Mouse (Mus musculus) forebrain, embryonic 14.5 days (tissue): Measurements from ENCODE around the gene Hdac5. TPM values are rescaled to one million over a fixed set of nuclear protein-coding genes. Genes with fewer than 3 reads are reported as not detected.

ENCODE experiments used
- ATAC-seq: fragments of 200-750 bp; cut with Nextera tagmentation; 2 replicates; pipeline ENCODE4 v1.8.0; 2017; ENCODE audit warnings: mild to moderate bottlenecking, moderate library complexity
- DNase-seq: peaks from one replicate; pipeline ENCODE4 v3.0.0-alpha.2; 2015; ENCODE audit warnings: low spot score
- H3K27ac ChIP-seq: fragments of 300-500 bp; sonication (generic); 2 replicates; pipeline ENCODE4 v1.5.1; 2014; ENCODE audit warnings: low read depth, mild to moderate bottlenecking, control low read depth, low read length, moderate library complexity
- H3K27me3 ChIP-seq: fragments of 300-500 bp; sonication (generic); replicated peaks from 2 replicates; pipeline ENCODE4 v1.6.1; 2014; ENCODE audit warnings: low read length, control low read depth, mixed read lengths; ENCODE audit not compliant: control insufficient read depth, insufficient read depth
- H3K36me3 ChIP-seq: fragments of 300-500 bp; sonication (generic); 2 replicates; pipeline ENCODE4 v1.6.1; 2014; ENCODE audit warnings: low read length, control low read depth; ENCODE audit not compliant: control insufficient read depth, insufficient read depth
- H3K4me1 ChIP-seq: fragments of 300-500 bp; sonication (generic); 2 replicates; pipeline ENCODE4 v1.6.1; 2014; ENCODE audit warnings: antibody characterized with exemption, low read length, control low read depth; ENCODE audit not compliant: control insufficient read depth, insufficient read depth
- H3K4me2 ChIP-seq: fragments of 300-500 bp; sonication (generic); 2 replicates; pipeline ENCODE4 v1.6.1; 2014; ENCODE audit warnings: mild to moderate bottlenecking, control low read depth, low read length
- H3K4me3 ChIP-seq: fragments of 300-500 bp; sonication (generic); 2 replicates; pipeline ENCODE4 v1.5.1; 2014; ENCODE audit warnings: low read depth, low read length, control low read depth
- H3K9ac ChIP-seq: fragments of 300-500 bp; sonication (generic); 2 replicates; pipeline ENCODE4 v1.6.1; 2014; ENCODE audit warnings: mild to moderate bottlenecking, low read length, control low read depth, moderate library complexity
- H3K9me3 ChIP-seq: fragments of 300-500 bp; sonication (generic); replicated peaks from 2 replicates; pipeline ENCODE4 v1.6.1; 2016; ENCODE audit warnings: low read length, control low read depth, mixed read lengths; ENCODE audit not compliant: control insufficient read depth
- WGBS: fragments of 180-500 bp; shearing (Covaris S2); extraction: QIAGEN DNeasy Blood & Tissue Kit; methylation state at CpG from one replicate; pipeline ENCODE4 v1.1.7; 2014; 5-methylcytosine and 5-hydroxymethylcytosine counted together
- polyA plus RNA-seq: library from polyadenylated mRNA; unstranded; fragments of >200 nt; fragmentation: Nextera tagmentation; extraction: Ambion mirVana; gene quantifications from 2 replicates; pipeline ENCODE4 v1.2.1, GENCODE M21; 2014

The Hdac5 gene
- polyA plus RNA-seq, 1 experiment from 2014 or later, result 38.9 TPM

DNA sequence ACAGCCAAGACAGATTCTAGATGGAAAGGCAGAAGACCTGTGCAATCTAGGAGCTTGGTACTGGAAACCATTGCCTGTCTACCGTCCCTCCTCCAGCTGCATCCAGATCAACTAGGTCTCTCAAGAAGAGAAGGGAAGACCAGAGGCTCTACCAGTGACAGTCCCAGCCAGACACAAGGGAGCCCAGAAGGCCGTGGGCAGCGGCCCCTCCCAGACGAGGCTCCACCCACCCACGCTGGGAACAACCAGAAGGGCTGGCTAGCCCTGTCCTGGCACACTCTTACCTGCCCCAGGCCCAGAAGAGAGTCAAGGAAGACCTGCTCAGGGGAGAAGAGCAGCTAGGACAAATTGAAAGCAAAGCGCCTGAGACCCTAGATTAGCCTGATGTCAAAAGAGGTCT, 9.5 kb downstream of the Hdac5 start:
- WGBS, result 60% methylated on average over 6 of the region's 6 CpGs
- Histone ChIP-seq H3K4me3 (no peak overlapping the region), H3K9me3 (no peaks in the 10 kb centered on the region), H3K4me2 (no peak overlapping the region), H3K9ac (no peak overlapping the region), H3K36me3 (peaks cover 43% of the 10 kb centered on the region), H3K27ac (no peak overlapping the region), H3K4me1 (peaks cover 43% of the 10 kb centered on the region), H3K27me3 (no peaks in the 10 kb centered on the region)
- no peak for DNase-seq
- no peak for ATAC-seq

DNA sequence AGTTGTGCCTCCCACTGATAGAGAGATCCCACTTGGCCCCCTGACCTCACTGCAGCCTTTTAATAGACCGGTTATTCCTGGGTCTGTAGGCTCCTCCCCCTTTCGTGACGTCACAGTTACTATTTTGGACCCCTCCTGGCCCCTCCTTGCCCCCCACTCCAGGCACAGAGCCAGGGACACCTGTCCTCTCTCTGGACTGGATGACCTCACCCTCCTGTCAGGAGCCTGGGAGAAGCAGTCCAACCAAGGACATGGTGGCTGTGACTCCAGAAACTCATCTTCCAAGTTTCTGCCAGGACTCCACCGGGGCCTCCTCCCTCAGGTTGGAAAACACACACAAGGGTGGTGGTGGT, 10.0 kb downstream of the Hdac5 start:
- no peak for ATAC-seq
- Histone ChIP-seq H3K4me3 (no peak overlapping the region), H3K9ac (no peak overlapping the region), H3K27me3 (no peaks in the 10 kb centered on the region), H3K4me2 (no peak overlapping the region), H3K27ac (no peak overlapping the region), H3K36me3 (peaks cover 43% of the 10 kb centered on the region), H3K4me1 (peaks cover 41% of the 10 kb centered on the region), H3K9me3 (no peaks in the 10 kb centered on the region)
- 78% methylated on average over 4 of the region's 4 CpGs for WGBS
- DNase-seq, result no peak

DNA sequence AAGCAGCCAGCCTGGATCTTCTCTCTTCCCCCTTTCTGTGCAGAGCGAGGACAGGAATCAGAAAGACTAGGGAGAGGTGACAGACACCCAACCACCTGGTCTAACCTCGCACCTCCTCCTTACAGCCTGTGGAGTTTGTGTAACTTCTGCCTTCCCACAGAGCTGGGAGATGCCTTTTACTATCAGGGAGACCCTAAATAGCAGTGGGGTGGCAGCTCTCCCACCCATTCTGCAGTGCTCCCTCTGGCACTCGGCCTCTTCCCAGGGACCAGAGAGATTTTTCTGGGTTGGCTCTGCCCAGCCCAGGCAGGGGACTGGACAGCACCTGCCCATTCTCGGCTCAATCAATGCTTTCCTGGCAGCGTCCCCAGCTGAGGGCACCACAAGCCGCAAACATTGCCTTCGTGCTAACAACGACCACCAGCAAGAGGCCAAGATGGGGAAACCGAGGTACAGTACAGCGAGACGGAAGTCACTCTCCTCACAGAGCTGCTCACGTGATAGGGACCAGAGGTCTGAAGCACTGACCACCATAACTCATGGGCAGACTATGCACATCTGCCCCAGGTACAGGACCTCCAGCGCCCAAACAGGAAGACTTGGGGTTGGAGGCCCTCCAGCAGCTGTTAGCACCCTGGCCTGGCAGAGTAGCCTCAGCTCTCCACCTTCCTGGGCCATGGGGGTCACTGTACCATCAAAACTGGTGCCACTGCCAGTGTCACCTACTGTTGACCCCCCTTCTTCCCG, 10.5 kb downstream of the Hdac5 start:
- H3K4me1 ChIP-seq, result peaks cover 41% of the 10 kb centered on the region
- H3K27ac ChIP-seq, result peak overlapping the region; percentile 86
- H3K4me3 ChIP-seq, result 0 out of 2 replicates have a peak overlapping the region, but pooled peaks have one; percentile 18
- H3K9ac ChIP-seq, result no peak overlapping the region
- peak overlapping the region; percentile 56 for H3K4me2 ChIP-seq
- peak; percentile 55 for DNase-seq
- H3K36me3 ChIP-seq, result peaks cover 39% of the 10 kb centered on the region
- H3K27me3 ChIP-seq, result no peaks in the 10 kb centered on the region
- peak; percentile 55 for ATAC-seq
- H3K9me3 ChIP-seq, result no peaks in the 10 kb centered on the region
- 58% methylated on average over 14 of the region's 14 CpGs for WGBS

DNA sequence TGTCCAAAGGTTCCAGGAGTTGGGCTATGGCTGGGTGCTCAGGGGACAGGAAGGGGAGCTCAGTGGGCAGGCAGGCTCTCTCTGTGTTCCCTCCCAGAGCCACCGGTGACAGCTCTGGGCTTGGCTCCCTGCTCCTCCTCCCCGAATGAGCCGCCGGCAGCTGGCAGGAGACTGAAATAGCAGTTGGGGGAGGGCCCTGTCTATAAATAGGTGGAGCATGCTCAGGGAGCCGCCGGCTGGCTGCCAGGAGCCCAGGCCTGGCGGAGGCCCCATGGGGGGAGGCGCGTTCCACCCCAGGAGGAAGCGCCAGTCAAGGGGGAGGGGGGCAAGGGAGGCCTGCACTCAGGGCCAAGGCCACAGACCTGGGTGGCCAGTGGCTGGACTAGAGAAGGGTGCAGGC, 11.2 kb downstream of the Hdac5 start:
- Histone ChIP-seq H3K4me2 (peak overlapping the region; percentile 56), H3K4me3 (peak overlapping the region; percentile 18), H3K9me3 (no peaks in the 10 kb centered on the region), H3K27ac (peak overlapping the region; percentile 86), H3K9ac (peak overlapping the region; percentile 56), H3K27me3 (no peaks in the 10 kb centered on the region), H3K36me3 (peaks cover 35% of the 10 kb centered on the region), H3K4me1 (peaks cover 41% of the 10 kb centered on the region)
- whole genome bisulfite sequencing, result 0% methylated on average over 9 of the region's 10 CpGs
- DNase-seq (peak; percentile 96), ATAC-seq (peak; percentile 94)

DNA sequence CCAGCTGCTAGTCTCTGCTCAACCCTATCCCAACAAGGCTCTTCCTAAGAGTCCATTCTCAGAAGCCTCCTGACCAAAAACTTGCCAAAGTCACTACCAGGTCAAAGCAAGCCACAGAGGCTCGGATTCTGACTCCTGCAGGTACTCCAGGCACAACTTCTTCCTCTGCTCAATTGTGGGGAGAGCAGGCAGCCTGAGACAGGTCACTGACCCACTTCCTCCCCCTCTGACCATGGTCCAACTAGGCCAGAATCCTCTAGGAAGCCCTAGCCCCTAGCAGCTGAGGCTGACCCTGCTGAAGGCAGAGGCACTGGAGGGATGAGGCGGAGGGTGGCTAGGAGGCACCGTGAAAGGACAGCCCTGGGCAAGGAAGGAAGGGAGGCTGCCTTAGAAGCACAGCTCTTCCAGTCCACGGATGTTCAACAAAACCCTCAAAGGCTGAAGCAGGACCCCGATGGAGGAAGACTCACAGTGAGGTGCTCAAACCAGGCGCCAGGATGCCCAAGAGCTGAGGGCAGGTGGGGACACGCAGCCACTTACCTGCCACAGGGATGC, 12.0 kb downstream of the Hdac5 start:
- Histone ChIP-seq H3K9ac (peak overlapping the region; percentile 56), H3K4me1 (peaks cover 41% of the 10 kb centered on the region), H3K27ac (peak overlapping the region; percentile 86), H3K27me3 (no peaks in the 10 kb centered on the region), H3K4me3 (peak overlapping the region; percentile 18), H3K4me2 (peak overlapping the region; percentile 56), H3K36me3 (peaks cover 34% of the 10 kb centered on the region), H3K9me3 (no peaks in the 10 kb centered on the region)
- WGBS, result 79% methylated on average over 7 of the region's 7 CpGs
- DNase-seq (no peak), ATAC-seq (no peak)

DNA sequence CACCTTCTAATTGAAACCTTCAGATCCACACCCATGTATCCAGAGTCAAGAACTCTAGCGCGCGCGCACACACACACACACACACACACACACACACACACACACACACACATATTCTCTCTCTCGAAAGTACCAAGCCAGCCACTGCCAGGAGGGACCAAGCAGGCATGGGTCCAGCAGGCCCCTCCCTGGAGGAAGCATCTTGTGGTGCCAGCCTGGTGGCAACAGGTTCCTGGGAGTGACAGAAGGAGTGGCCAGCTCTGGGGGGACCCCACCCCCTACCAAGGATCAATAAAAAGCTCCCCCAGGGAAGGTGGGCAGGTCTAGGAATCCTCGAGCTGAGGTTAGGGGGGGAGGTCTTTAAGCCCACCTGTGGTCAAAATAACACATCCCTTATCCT, 12.6 kb downstream of the Hdac5 start:
- Histone ChIP-seq H3K4me2 (peak overlapping the region; percentile 56; the same call in 1 of the 2 replicates), H3K27ac (no peak overlapping the region), H3K4me1 (peaks cover 42% of the 10 kb centered on the region), H3K9ac (no peak overlapping the region), H3K9me3 (no peaks in the 10 kb centered on the region), H3K4me3 (no peak overlapping the region), H3K27me3 (no peaks in the 10 kb centered on the region), H3K36me3 (peaks cover 29% of the 10 kb centered on the region)
- WGBS, result 73% methylated on average over 6 of the region's 6 CpGs
- no peak for DNase-seq
- ATAC-seq, result no peak

DNA sequence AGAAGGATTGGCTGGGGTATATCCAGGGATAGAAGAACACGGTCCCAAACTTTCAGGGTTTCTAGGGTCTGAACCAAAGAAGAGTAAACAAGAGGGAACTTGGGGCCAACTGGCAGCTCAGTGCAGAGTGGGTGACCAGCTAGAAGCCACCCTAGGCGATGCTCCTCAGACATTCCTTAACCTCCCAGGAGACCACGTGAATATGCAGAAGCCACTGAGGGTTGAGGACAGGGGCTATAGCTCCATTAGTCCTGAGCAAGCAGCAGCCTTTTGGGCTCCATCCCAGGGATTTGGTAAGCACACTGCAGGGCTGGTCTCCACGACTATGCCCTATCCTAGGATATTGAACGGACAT, 13.1 kb downstream of the Hdac5 start:
- peaks cover 27% of the 10 kb centered on the region for H3K36me3 ChIP-seq
- WGBS, result 67% methylated on average over 5 of the region's 5 CpGs
- H3K27me3 ChIP-seq, result no peaks in the 10 kb centered on the region
- H3K9me3 ChIP-seq, result no peaks in the 10 kb centered on the region
- ATAC-seq (no peak), DNase-seq (no peak)
- H3K4me2 ChIP-seq, result 0 out of 2 replicates have a peak overlapping the region, but pooled peaks have one; percentile 7
- peaks cover 45% of the 10 kb centered on the region for H3K4me1 ChIP-seq
- H3K4me3 ChIP-seq, result no peak overlapping the region
- H3K27ac ChIP-seq, result no peak overlapping the region
- no peak overlapping the region for H3K9ac ChIP-seq

DNA sequence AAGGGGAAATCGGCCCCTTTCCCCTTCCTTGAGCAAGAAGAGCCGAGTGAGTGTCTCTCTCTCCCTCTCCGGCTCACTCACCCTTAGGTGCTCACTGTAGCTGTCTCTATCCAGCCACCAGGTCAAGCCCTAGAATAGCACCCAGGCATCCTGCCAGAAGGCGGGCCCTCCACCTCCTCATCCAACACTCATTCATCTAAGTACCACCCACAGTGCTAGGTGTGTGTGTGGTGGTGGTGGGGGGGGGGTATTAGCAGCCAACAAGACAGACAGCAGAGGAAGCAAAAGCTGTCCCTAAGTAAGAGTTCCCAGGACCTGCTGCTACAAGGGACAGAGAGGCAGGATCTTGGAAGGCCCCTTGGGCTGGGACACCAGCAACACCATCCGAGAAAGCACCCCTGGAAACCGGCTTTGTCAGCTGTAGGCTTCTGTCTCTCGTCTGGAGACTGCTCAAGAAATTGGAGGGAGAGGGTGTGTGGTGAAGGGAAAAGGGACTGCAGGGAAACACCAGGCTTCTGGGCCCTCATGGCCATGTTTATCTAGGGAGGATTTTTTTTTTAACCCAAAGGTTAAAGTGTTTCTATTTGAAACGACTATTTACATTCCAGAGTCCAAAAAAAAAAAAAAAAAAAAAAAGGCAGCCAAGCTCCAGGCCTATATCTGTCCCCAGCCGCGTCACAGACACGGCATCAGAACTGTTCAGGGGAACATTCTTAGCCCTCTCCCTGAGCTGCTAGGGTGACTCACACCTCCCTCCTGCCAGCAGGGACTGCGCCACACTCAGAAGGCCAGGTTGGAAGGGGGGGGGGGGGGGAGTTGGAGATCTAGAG, 13.7 kb downstream of the Hdac5 start:
- H3K4me1 ChIP-seq, result peaks cover 45% of the 10 kb centered on the region
- H3K27me3 ChIP-seq, result no peaks in the 10 kb centered on the region
- 57% methylated on average over 12 of the region's 12 CpGs for WGBS
- peak overlapping the region; percentile 18; the same call in 1 of the 2 replicates for H3K9ac ChIP-seq
- H3K9me3 ChIP-seq, result no peaks in the 10 kb centered on the region
- ATAC-seq, result no peak
- H3K4me2 ChIP-seq, result peak overlapping the region; percentile 7; the same call in 1 of the 2 replicates
- H3K27ac ChIP-seq, result no peak overlapping the region
- H3K4me3 ChIP-seq, result no peak overlapping the region
- peaks cover 21% of the 10 kb centered on the region; the same call in 1 of the 2 replicates for H3K36me3 ChIP-seq
- DNase-seq, result no peak
